Mouse (Mus musculus): ENCODE results near the gene Gsap. TPM values are rescaled to one million over a fixed set of nuclear protein-coding genes. Genes with fewer than 3 reads are reported as not detected.

Gene Gsap
- total RNA-seq, 2 experiments from 2014 or later = 3.5 to 5.5 TPM

Other genes starting within 250 kb of the Gsap start
- 10 to 100 TPM; 13.3 to 18.7 TPM for gene Rsbn1l, start 229.9 kb upstream of the Gsap start, total RNA-seq (2021)
- 10 to 100 TPM; 26.9 to 34.7 TPM for gene Ptpn12, start 130.3 kb upstream of the Gsap start, total RNA-seq (2021)
- 1 to 10 TPM; 1.4 to 2.5 TPM for gene Fgl2, start 186.4 kb downstream of the Gsap start, total RNA-seq (2021)
- gene Ccdc146, start 238.4 kb downstream of the Gsap start, total RNA-seq (2021) = under 1 TPM; 0.29 to 0.35 TPM
- 10 to 100 TPM; 12.0 to 13.3 TPM for gene Fam185a, start 238.7 kb downstream of the Gsap start, total RNA-seq (2021)